Mouse (Mus musculus): Measurements from ENCODE around the gene Myo1g. TPM values are rescaled to one million over a fixed set of nuclear protein-coding genes. Genes with fewer than 3 reads are reported as not detected.

Gene Myo1g
- 1.8 and 2.3 TPM in 2 replicates for polyA plus RNA-seq (2015; fragmentation: Nextera tagmentation; extraction: Ambion mirVana)

DNA sequence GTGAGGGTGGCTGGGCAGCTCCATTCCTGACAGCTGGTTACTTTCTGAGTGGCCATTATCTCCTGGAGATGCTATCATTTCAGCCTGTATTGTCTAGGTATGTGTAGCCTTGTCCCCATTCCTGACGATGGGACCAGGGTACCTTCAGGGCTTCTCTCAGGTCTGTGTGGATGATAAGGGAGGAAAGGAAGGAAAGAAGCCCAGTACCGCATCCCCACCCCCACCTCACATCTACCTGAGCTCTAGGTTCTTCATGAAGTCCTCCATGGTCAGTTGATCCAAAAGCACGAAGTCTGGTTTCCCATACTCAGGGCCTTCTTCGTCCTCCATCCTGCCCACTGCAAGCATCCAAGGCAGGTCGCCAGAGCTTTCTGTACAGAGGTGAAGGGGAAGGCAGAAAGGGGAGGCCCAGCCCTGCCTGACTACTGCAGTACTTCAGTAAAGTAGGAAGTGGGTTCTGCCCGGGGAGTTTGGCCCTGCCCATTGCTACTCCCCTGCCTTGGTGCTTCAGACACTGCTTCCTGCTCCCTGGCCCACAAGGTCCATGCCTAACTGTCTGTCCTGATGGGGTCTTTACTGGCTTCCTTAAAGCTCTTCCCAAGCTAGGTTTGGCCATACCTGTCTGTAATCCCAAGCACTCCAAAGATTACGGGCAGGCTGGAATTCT lies at the start of gene Myo1g:
Gene Myo1g (minus strand): TSS at position 459 of the 667 bp plus-strand sequence.

DNA sequence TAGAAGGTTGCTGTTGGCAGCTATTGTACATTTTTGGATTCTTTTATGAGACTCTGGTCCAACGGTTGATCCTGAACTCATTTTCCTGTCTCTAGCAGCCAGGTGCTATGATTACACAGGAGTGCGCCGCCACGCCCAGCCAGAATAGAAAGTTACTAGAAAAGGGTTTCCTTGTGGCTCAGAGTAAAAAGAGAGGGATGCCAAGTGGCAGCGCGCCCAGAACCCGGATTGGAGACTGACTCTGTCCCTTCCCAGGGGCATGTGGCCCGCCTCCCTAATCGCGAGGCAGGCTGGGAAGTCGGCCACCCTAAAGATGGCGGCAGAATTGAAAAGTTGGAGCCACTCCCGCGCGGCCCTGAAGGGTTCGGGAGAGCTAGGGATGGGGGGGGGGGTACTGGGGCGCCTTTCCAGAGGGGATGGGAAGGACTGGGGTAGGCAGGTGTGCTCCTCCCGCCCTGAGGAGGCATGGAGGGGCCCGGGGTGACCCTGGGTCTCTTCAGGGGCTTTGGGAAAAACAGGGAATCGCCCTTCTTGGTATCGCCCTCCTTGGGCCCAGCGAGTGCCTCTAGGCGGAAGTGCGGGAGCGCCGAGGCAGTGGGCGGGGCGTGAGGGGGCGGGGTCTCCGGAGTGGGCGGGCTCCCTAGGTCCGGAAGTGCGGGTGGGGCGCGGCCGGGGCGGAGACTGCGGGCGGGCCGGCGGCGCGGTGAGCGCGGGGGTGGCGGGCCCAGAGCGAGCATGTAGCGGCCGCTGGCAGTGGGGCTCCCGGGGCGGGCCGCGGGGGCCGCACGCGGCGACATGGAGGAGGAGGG lies 25.6 kb upstream of the Myo1g start, which contains the start of gene Ccm2:
Gene Ccm2 (plus strand): TSS at position 683 of the 809 bp plus-strand sequence.

DNA sequence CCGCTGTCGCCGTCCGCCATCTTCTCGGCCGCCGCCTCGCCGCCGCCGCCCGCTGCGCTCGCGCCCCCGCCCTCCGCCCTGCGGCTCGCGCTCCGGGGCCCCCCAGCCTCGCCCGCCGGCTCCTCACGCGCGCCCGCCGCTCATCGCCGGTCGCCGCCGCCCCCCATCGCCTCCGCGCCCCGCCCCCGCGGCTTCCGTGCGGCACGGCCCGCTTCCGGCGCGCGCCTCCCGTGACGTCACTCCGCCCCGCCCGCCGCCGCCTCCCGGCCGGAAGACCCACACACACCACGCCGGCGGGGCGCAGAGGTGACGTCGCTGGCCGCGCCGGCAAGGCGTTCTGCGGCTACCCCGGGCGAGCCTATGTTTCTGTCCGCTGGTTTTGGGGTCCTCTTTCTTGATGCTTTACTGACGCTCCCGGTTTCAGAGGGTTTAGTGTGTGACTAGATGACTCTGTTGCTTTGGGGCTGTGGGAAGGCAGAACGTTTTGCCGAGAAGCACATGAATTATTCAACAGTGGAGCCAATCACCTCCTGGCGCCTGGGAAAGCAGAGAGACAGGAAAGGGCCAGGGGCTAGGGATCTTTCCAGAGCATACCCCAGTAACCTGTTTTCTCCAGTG lies 44.8 kb downstream of the Myo1g start, which contains the start of gene Purb:
Gene Purb (minus strand): TSS at position 51 of the 618 bp plus-strand sequence.

Small RNAs within 50 kb of the gene (microRNA-seq; reads per million reads assigned to microRNA genes)
- 0 to 0.21 reads per million in 2 experiments for gene Gm22123

Other genes starting within 250 kb of the Myo1g start
- 98.0 and 103 TPM in 2 replicates for gene Tmed4, start 246.1 kb downstream of the Myo1g start, polyA plus RNA-seq (2015; fragmentation: Nextera tagmentation; extraction: Ambion mirVana)
- gene Ogdh, start 229.3 kb downstream of the Myo1g start, polyA plus RNA-seq (2015; fragmentation: Nextera tagmentation; extraction: Ambion mirVana): 142 and 144 TPM in 2 replicates
- 4.9 and 5.0 TPM in 2 replicates for gene Zmiz2, start 131.9 kb downstream of the Myo1g start, polyA plus RNA-seq (2015; fragmentation: Nextera tagmentation; extraction: Ambion mirVana)
- gene Ppia, start 105.5 kb downstream of the Myo1g start, polyA plus RNA-seq (2015; fragmentation: Nextera tagmentation; extraction: Ambion mirVana): 2,482 and 2,823 TPM in 2 replicates
- 176 and 188 TPM in 2 replicates for gene H2afv, start 76.5 kb downstream of the Myo1g start, polyA plus RNA-seq (2015; fragmentation: Nextera tagmentation; extraction: Ambion mirVana)
- 24.8 and 28.3 TPM in 2 replicates for gene Purb, start 45.0 kb downstream of the Myo1g start, polyA plus RNA-seq (2015; fragmentation: Nextera tagmentation; extraction: Ambion mirVana)
- 51.3 and 56.4 TPM in 2 replicates for gene Ccm2, start 25.9 kb upstream of the Myo1g start, polyA plus RNA-seq (2015; fragmentation: Nextera tagmentation; extraction: Ambion mirVana)
- 1.3 and 1.9 TPM in 2 replicates for gene Nacad, start 85.1 kb upstream of the Myo1g start, polyA plus RNA-seq (2015; fragmentation: Nextera tagmentation; extraction: Ambion mirVana)
- 40.9 and 43.6 TPM in 2 replicates for gene Tbrg4, start 105.1 kb upstream of the Myo1g start, polyA plus RNA-seq (2015; fragmentation: Nextera tagmentation; extraction: Ambion mirVana)
- gene Wap, start 117.7 kb upstream of the Myo1g start, polyA plus RNA-seq (2015; fragmentation: Nextera tagmentation; extraction: Ambion mirVana): not detected in 2 replicates
- gene Ramp3, start 137.6 kb upstream of the Myo1g start, polyA plus RNA-seq (2015; fragmentation: Nextera tagmentation; extraction: Ambion mirVana): 1.8 and 1.9 TPM in 2 replicates

All from skeletal muscle tissue, postnatal 0 days (tissue).